Mouse (Mus musculus) CH12.LX (cell line): ENCODE data around the gene Rlbp1.

Experiments
- CTCF ChIP-seq, 2 experiments: IDR thresholded peaks in 1 of 2; conservative IDR thresholded peaks in 1 of 2; 2 replicates each; pipeline ENCODE4 v1.5.1; 2011 to 2012; ENCODE audit warnings: low read depth in 2 of 2, low read length in 2 of 2, improper control_type of control experiment in 1 of 2, inconsistent platforms in 1 of 2, mild to moderate bottlenecking in 1 of 2, moderate library complexity in 1 of 2
- E2F4 ChIP-seq: IDR thresholded peaks from 2 replicates; pipeline ENCODE4 v1.6.1; 2011; ENCODE audit warnings: low read depth, low read length, improper control_type of control experiment; ENCODE audit not compliant: insufficient replicate concordance
- EP300 ChIP-seq: IDR thresholded peaks from 2 replicates; pipeline ENCODE4 v1.6.1; 2011; ENCODE audit warnings: low read length, improper control_type of control experiment
- ETS1 ChIP-seq: conservative IDR thresholded peaks from 2 replicates; pipeline ENCODE4 v1.6.1; 2012; ENCODE audit warnings: low read depth, mild to moderate bottlenecking, inconsistent platforms, low read length, improper control_type of control experiment, moderate library complexity
- HCFC1 ChIP-seq: IDR thresholded peaks from 2 replicates; pipeline ENCODE4 v1.6.1; 2012; ENCODE audit warnings: low read depth, mild to moderate bottlenecking, inconsistent platforms, low read length, improper control_type of control experiment
- KAT2A ChIP-seq: IDR thresholded peaks from 2 replicates; pipeline ENCODE4 v1.6.1; 2012; ENCODE audit warnings: low read length, improper control_type of control experiment, inconsistent platforms; ENCODE audit not compliant: insufficient replicate concordance
- MYC ChIP-seq: IDR thresholded peaks from 2 replicates; pipeline ENCODE4 v1.6.1; 2011; ENCODE audit warnings: low read depth, mild to moderate bottlenecking, improper control_type of control experiment, low read length
- POLR2A ChIP-seq: IDR thresholded peaks from 2 replicates; pipeline ENCODE4 v1.6.1; 2011; ENCODE audit warnings: low read depth, mild to moderate bottlenecking, improper control_type of control experiment, low read length
- RCOR1 ChIP-seq: conservative IDR thresholded peaks from 2 replicates; pipeline ENCODE4 v1.6.1; 2012; ENCODE audit warnings: low read depth, mild to moderate bottlenecking, inconsistent platforms, low read length, improper control_type of control experiment
- SMC3 ChIP-seq: IDR thresholded peaks from 2 replicates; pipeline ENCODE4 v1.6.1; 2011; ENCODE audit warnings: low read depth, low read length, improper control_type of control experiment

- TF ChIP-seq CTCF (conservative IDR thresholded peaks at IDR 0.05 in 1 of 2, IDR thresholded peaks at IDR 0.05 in 1 of 2; ENCODE audit: low read depth in 2 of 2, low read length in 2 of 2) (no peak), POLR2A (no peak), HCFC1 (no peak), ETS1 (no peak), EP300 (no peak), MYC (no peak), SMC3 (no peak), E2F4 (no peak), RCOR1 (no peak), KAT2A (no peak)
Observed at GRCm38 (mm10) chr7:79394666-79395065, 7.8 kb upstream of the Rlbp1 start.
